Mouse (Mus musculus) bone marrow, adult 2 months (tissue): ENCODE results near the gene Tm4sf4. TPM values are rescaled to one million over a fixed set of nuclear protein-coding genes. Genes with fewer than 3 reads are reported as not detected.

Source experiments
- H3K27ac ChIP-seq: fragments of 200-500 bp; 2 replicates; pipeline ENCODE4 v1.5.1; 2012; ENCODE audit warnings: low read depth, mild to moderate bottlenecking, control low read depth, inconsistent platforms, low read length; ENCODE audit not compliant: control insufficient read depth, poor library complexity, insufficient read depth
- H3K4me1 ChIP-seq: fragments of 200-500 bp; 2 replicates; pipeline ENCODE4 v1.6.1; 2011; ENCODE audit warnings: low read length; ENCODE audit not compliant: control insufficient read depth, insufficient read depth
- H3K4me3 ChIP-seq: fragments of 200-500 bp; replicated peaks from 2 replicates; pipeline ENCODE3; 2011; ENCODE audit warnings: mild to moderate bottlenecking, low read depth, low read length, control low read depth; ENCODE audit not compliant: control insufficient read depth
- CTCF ChIP-seq: fragments of 200-500 bp; IDR thresholded peaks from 2 replicates; pipeline ENCODE4 v1.5.1; 2011; ENCODE audit warnings: low read length, control low read depth; ENCODE audit not compliant: control insufficient read depth, insufficient read depth
- POLR2A ChIP-seq: fragments of 200-500 bp; IDR thresholded peaks from 2 replicates; pipeline ENCODE4 v1.6.1; 2011; ENCODE audit warnings: low read depth, mild to moderate bottlenecking, control low read depth, low read length, borderline replicate concordance; ENCODE audit not compliant: control insufficient read depth
- WGBS: fragments of 180-500 bp; shearing (Covaris S2); methylation state at CpG from one replicate; pipeline ENCODE4 v1.1.7; 2018; 5-methylcytosine and 5-hydroxymethylcytosine counted together
- polyA plus RNA-seq: library from polyadenylated mRNA; stranded (reverse); fragments of >200 nt; gene quantifications from 2 replicates; pipeline ENCODE4 v1.2.4, GENCODE M21; 2011; ENCODE audit warnings: low replicate concordance; ENCODE audit not compliant: missing spikeins, insufficient read depth, insufficient read length

Gene Tm4sf4
- polyA plus RNA-seq, 1 experiment: not detected

DNA sequence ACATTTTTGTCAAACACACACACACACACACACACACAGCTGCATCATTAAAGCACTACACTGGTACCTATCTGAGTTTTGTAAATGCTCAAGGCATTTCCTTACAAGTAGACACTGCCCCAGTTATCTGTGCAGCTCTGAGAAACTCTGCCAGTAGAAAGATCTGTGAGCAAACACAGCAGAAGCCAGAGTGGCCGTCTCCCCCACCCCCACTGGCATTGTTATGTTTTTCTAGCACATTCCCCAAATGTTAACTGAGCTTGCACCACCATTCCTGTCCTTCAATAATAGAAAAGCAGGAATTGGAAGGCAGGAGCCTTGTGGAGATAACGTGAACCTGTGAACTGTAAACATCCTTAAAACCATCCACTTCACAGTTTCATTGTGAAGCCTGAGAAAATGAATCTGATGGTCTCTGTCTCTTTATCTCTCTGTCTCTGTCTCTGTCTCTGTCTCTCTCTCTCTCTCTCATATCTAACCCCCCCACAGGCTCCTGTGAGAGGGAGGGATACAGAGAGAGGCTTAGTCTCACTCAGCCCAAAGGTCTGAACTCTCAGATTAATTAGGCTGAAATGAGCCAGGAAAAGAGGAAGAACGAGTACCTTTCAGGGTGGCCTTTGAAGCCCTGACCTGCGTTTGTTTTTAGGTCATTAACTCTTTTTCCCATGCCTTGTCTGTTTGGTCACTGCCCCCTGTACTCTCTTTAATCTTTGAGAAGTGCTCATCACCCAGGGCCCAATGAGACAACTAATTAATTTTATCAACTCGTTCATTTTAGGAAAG is 3.8 kb downstream of the Tm4sf4 start:
- 39% methylated on average over 5 of the region's 5 CpGs for WGBS
- TF ChIP-seq CTCF: no peak
- no peak for TF ChIP-seq POLR2A
- Histone ChIP-seq H3K27ac (no peak overlapping the region), H3K4me1 (no peaks in the 10 kb centered on the region), H3K4me3 (no peak overlapping the region)

DNA sequence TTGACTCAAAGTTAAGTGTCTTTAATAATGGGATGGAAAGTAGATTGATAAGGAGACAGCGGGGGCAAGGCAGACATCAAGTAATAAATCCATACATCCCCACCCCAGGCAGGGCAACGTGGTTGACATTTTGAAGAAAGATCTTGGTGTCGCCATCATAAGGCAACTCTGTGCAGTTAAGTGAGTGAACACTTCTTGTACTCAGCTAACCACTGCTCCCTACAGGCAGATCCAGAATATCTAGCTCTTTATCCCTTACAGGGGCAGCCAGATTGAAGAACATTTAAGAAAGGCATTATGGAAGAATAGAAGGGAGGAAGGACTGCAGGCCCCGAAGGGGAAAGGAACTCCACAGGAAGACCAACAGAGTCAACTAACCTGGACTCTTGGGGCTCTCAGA is 4.4 kb downstream of the Tm4sf4 start:
- TF ChIP-seq POLR2A (no peak), CTCF (no peak)
- 56% methylated on average over 4 of the region's 4 CpGs for WGBS
- H3K27ac ChIP-seq: no peak overlapping the region
- H3K4me3 ChIP-seq: no peak overlapping the region
- H3K4me1 ChIP-seq: no peaks in the 10 kb centered on the region

DNA sequence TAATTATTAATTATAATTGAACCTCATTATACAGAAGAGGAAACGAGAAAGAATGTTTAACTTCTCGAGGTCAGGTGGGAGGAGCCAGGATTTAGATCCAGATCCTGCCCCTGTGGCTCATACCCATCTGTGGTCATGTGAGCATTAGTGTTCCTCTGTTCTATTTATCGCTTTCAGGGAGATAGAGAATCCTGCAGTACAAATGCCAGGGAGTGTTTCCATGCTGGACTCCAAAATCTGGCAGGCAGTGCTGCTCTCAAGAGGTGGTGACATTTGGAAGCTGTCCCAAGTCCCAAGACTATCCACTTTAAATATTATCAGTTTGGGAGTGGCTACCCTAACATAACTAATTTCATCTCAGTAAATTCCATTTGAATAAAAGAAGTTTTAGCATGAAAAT is 6.6 kb downstream of the Tm4sf4 start:
- no peak overlapping the region for H3K4me3 ChIP-seq
- H3K27ac ChIP-seq: no peak overlapping the region
- WGBS: 61% methylated on average over 3 of the region's 3 CpGs
- H3K4me1 ChIP-seq: no peaks in the 10 kb centered on the region
- TF ChIP-seq CTCF (no peak), POLR2A (no peak)

DNA sequence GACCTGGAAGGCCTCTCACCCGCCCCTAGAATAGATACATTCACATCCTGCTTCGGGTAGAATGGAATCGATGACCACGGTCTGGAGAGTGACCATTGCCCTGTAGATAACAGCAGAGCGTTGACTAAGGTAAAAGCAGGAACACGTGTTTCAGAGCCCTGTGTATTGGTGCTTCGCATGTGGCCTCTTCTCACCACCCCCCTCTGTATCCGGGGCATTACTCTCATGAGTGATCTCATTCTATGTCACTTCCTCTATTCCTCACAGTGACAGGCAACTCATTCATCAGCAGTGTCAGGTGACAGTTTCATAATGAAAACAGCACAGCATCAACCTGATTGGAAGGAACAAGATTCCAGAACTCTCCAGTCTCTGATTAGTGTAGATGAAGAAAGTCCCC is 10.2 kb downstream of the Tm4sf4 start:
- H3K4me3 ChIP-seq: no peak overlapping the region
- TF ChIP-seq CTCF (no peak), POLR2A (no peak)
- H3K27ac ChIP-seq: no peak overlapping the region
- 43% methylated on average over 8 of the region's 8 CpGs for WGBS
- H3K4me1 ChIP-seq: no peaks in the 10 kb centered on the region

DNA sequence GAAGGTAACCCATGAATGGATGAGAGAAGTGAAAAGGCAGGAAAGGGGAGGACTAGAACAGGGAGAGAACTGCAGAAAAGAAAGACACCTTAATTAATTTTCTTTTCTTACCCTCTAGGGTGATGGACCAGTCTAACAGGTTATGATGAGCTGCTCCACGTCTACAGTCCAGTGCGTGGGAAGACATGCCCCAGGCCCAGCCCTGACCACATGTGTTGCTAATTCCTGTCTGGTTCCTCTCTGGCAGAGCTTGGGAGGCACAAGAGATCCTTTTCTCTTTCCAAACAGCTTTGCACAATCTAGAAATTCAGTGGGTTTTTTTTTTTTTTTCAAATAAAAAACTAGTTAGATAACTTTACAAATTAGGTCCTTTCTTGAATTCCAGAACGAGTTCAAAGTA is 15.8 kb downstream of the Tm4sf4 start:
- Histone ChIP-seq H3K4me1 (no peaks in the 10 kb centered on the region), H3K4me3 (no peak overlapping the region), H3K27ac (no peak overlapping the region)
- TF ChIP-seq POLR2A (no peak), CTCF (no peak)
- WGBS: 67% methylated on average over 3 of the region's 3 CpGs

DNA sequence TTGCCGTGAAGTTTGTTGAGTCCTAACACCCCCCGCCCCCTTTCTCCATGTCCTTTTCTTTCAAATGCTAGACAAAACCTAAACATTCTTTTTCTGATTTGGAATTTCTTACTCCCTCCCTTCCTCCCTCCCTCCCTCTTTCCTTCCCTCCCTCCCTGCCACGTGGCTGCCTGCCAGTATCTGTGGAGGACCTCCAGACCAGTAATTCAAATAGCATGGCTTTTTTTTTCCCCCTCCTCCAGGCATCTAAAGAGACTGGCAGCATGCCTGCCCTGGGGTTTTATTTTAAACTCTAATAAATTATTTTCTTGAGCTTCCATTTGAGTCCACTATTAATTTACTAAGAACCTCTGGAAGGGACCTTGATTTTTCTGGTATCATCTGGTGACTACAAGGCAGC is 20.6 kb downstream of the Tm4sf4 start:
- TF ChIP-seq POLR2A: no peak
- TF ChIP-seq CTCF: no peak
- Histone ChIP-seq H3K4me3 (no peak overlapping the region), H3K27ac (no peak overlapping the region), H3K4me1 (no peaks in the 10 kb centered on the region)
- WGBS: 53% methylated on average over 3 of the region's 3 CpGs

DNA sequence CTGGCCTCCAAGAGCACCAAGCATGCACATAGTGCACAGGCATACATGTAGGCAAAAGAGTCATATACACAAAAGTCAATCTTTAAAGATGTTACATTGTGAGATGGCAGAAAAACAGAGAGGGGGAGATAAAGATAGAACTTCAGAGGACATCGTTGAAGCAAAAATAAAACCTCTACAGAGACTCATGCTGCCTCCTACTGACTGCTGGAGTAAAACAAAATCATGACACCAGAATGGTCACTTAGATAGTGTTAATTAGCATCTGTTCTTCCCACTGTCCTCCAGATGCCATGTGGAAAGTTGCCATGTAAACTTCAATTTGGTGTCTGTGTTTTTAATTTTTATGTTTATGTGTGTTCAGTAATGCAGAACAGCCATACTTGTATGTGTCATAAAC is 22.8 kb downstream of the Tm4sf4 start:
- Histone ChIP-seq H3K4me1 (no peaks in the 10 kb centered on the region), H3K27ac (no peak overlapping the region), H3K4me3 (no peak overlapping the region)
- WGBS: 33% methylated on average over 1 of the region's 1 CpGs
- TF ChIP-seq CTCF: no peak
- no peak for TF ChIP-seq POLR2A

DNA sequence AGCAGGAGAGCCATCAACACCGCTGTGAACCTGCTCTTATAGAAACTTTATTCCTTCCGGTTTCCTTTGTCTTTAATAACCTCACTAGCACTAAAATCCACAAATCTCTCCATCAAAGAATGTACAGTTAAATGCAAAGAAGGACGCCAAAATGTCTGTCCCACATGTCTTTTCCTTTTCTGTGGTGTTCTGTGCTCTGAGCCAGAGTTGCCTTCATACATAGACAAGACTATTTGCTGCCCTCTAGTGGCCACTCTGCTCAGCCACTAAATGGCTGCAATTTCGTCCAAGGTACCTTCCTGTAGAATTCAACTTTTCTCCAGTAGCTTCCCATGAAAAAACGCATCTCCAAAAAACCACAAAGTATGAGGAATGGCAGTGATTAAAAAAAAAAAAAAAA is 23.3 kb downstream of the Tm4sf4 start:
- no peak overlapping the region for H3K27ac ChIP-seq
- H3K4me1 ChIP-seq: no peaks in the 10 kb centered on the region
- H3K4me3 ChIP-seq: no peak overlapping the region
- 29% methylated on average over 5 of the region's 5 CpGs for WGBS
- TF ChIP-seq CTCF (peak; percentile 37), POLR2A (no peak)

DNA sequence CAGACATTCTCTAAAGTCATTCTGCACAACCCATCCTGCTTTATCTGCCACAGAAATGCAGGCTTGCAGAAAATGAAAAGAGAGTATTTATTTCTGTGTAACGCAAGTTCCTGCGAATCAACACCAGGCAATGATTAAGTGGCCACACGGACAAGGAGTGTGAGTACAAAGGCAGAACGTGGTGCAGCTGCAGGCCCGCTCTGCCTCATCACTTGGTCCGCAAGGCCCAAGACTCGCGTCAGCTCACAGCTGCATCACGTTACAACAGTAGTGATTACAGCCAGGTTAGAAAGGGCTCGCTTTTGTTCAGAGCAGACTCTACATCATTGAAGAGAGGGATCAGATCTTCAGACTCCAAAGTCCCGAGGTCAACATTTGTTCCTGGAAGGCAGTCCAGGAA is 33.5 kb downstream of the Tm4sf4 start:
- Histone ChIP-seq H3K4me3 (no peak overlapping the region), H3K27ac (no peak overlapping the region), H3K4me1 (no peaks in the 10 kb centered on the region)
- no peak for TF ChIP-seq CTCF
- TF ChIP-seq POLR2A: no peak
- 78% methylated on average over 11 of the region's 11 CpGs for WGBS
